Mouse (Mus musculus): ENCODE results near the gene Gpr61. TPM values are rescaled to one million over a fixed set of nuclear protein-coding genes. Genes with fewer than 3 reads are reported as not detected.

Gene Gpr61
- polyA plus RNA-seq, 1 experiment from 2014 or later, result 0.18 TPM

- peak; percentile 51 for ATAC-seq (ENCODE audit: low FRiP score, low TSS enrichment)
- H3K9ac ChIP-seq (ENCODE audit: low read depth, low read length), result no peak overlapping the region; the same call in 1 of the 2 replicates
Measured at GRCm38 (mm10) chr3:108165532-108166315, 11.0 kb upstream of the Gpr61 start.

GRCm38 (mm10) chr3:108164807-108165206 is 10.1 kb upstream of the Gpr61 start:
- H3K4me3 ChIP-seq (ENCODE audit: low read length), result peak overlapping the region; percentile 9; the same call in 1 of the 2 replicates
- peak; percentile 41 for ATAC-seq (ENCODE audit: low FRiP score, low TSS enrichment)

More at GRCm38 (mm10) chr3:108165532-108166315, 11.0 kb upstream of the Gpr61 start:
- Histone ChIP-seq H3K36me3 (ENCODE audit: control insufficient read depth, insufficient read depth, low read length) (no peaks in the 10 kb centered on the region), H3K4me2 (replicated peaks; ENCODE audit: low read depth, low read length) (peak overlapping the region; percentile 31; the same call in 1 of the 2 replicates), H3K27ac (ENCODE audit: low read depth, low read length) (peak overlapping the region; percentile 86), H3K9me3 (ENCODE audit: control insufficient read depth, low read length) (no peaks in the 10 kb centered on the region), H3K4me1 (ENCODE audit: control insufficient read depth, insufficient read depth, low read length) (peaks cover 30% of the 10 kb centered on the region), H3K27me3 (ENCODE audit: control insufficient read depth, insufficient read depth, low read length) (no peaks in the 10 kb centered on the region), H3K4me3 (ENCODE audit: low read length) (no peak overlapping the region)
- WGBS, result 17% methylated on average over 10 of the region's 10 CpGs

GRCm38 (mm10) chr3:108164091-108164490 is 9.4 kb upstream of the Gpr61 start:
- ATAC-seq (ENCODE audit: low FRiP score, low TSS enrichment), result no peak
- Histone ChIP-seq H3K27ac (ENCODE audit: low read depth, low read length) (no peak overlapping the region), H3K4me2 (replicated peaks; ENCODE audit: low read depth, low read length) (no peak overlapping the region), H3K9me3 (ENCODE audit: control insufficient read depth, low read length) (no peaks in the 10 kb centered on the region), H3K27me3 (ENCODE audit: control insufficient read depth, insufficient read depth, low read length) (no peaks in the 10 kb centered on the region), H3K4me3 (ENCODE audit: low read length) (no peak overlapping the region), H3K9ac (ENCODE audit: low read depth, low read length) (no peak overlapping the region), H3K36me3 (ENCODE audit: control insufficient read depth, insufficient read depth, low read length) (no peaks in the 10 kb centered on the region), H3K4me1 (ENCODE audit: control insufficient read depth, insufficient read depth, low read length) (peaks cover 30% of the 10 kb centered on the region)
- WGBS, result 74% methylated on average over 5 of the region's 5 CpGs

More at GRCm38 (mm10) chr3:108164807-108165206, 10.1 kb upstream of the Gpr61 start:
- Histone ChIP-seq H3K36me3 (ENCODE audit: control insufficient read depth, insufficient read depth, low read length) (no peaks in the 10 kb centered on the region), H3K27ac (ENCODE audit: low read depth, low read length) (peak overlapping the region; percentile 38; the same call in 1 of the 2 replicates), H3K9ac (ENCODE audit: low read depth, low read length) (no peak overlapping the region), H3K4me2 (replicated peaks; ENCODE audit: low read depth, low read length) (peak overlapping the region; percentile 31; the same call in 1 of the 2 replicates), H3K4me1 (ENCODE audit: control insufficient read depth, insufficient read depth, low read length) (peaks cover 30% of the 10 kb centered on the region), H3K27me3 (ENCODE audit: control insufficient read depth, insufficient read depth, low read length) (no peaks in the 10 kb centered on the region), H3K9me3 (ENCODE audit: control insufficient read depth, low read length) (no peaks in the 10 kb centered on the region)
- 12% methylated on average over 9 of the region's 9 CpGs for WGBS

DNA sequence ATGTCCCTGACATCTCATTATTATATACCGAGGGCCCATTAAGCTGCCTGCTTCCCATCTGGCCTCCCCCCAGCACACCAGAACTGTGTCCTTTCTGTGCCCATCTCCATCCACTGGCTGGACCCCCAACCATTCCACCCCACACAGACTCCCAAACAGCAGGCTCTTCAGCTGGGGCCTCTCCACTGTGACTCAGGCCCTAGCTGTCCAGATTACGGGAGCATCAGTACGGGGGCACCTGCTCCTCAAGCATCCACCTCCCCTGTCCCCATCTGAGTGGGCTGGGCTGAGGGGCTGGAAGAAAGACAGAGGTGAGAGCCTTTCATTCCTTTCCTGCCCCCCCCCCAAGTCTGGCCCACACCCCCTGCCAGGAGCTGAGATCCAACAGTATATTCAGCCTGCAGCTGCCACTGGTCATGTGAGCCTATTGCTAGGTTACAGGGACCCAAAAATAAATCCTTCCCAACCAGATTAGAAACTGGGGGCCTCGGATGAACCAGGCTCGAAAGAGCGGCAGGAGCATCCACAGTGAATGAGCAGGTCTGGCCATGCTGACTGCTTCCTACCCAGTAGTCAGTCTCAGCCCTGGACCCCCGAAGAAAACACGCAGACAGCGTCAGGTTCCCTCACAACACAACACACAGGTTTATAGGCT is 3.8 kb upstream of the Gpr61 start:
- 69% methylated on average over 9 of the region's 9 CpGs for WGBS
- Histone ChIP-seq H3K4me3 (ENCODE audit: low read length) (no peak overlapping the region), H3K27me3 (ENCODE audit: control insufficient read depth, insufficient read depth, low read length) (no peaks in the 10 kb centered on the region), H3K27ac (ENCODE audit: low read depth, low read length) (no peak overlapping the region), H3K36me3 (ENCODE audit: control insufficient read depth, insufficient read depth, low read length) (no peaks in the 10 kb centered on the region), H3K4me2 (replicated peaks; ENCODE audit: low read depth, low read length) (no peak overlapping the region), H3K4me1 (ENCODE audit: control insufficient read depth, insufficient read depth, low read length) (no peaks in the 10 kb centered on the region), H3K9me3 (ENCODE audit: control insufficient read depth, low read length) (no peaks in the 10 kb centered on the region), H3K9ac (ENCODE audit: low read depth, low read length) (no peak overlapping the region)
- no peak for ATAC-seq (ENCODE audit: low FRiP score, low TSS enrichment)

DNA sequence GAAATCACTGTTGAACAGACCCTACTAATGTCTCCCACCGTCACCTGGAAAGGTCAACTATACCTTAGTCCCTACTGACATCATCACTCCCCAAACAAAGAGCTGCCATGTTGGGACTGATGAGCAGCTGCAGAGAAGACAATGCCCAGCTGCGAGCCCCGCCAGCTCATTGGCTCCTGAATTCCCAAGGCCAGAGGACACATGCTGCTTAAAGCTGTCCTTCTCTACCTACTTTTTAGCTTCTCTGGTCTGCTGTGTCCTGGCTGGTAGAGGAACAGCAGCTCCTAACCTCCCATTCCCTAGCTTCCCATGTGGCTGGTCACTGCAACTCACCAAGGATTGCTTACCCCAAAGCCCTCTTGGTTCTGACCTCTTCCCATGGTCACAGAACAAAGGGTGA is 2.4 kb downstream of the Gpr61 start:
- H3K4me3 ChIP-seq (ENCODE audit: low read length), result no peak overlapping the region
- H3K27me3 ChIP-seq (ENCODE audit: control insufficient read depth, insufficient read depth, low read length), result no peaks in the 10 kb centered on the region
- no peak overlapping the region for H3K9ac ChIP-seq (ENCODE audit: low read depth, low read length)
- H3K36me3 ChIP-seq (ENCODE audit: control insufficient read depth, insufficient read depth, low read length), result no peaks in the 10 kb centered on the region
- no peaks in the 10 kb centered on the region for H3K9me3 ChIP-seq (ENCODE audit: control insufficient read depth, low read length)
- H3K27ac ChIP-seq (ENCODE audit: low read depth, low read length), result no peak overlapping the region
- ATAC-seq (ENCODE audit: low FRiP score, low TSS enrichment), result no peak
- no peak overlapping the region for H3K4me2 ChIP-seq (replicated peaks; ENCODE audit: low read depth, low read length)
- H3K4me1 ChIP-seq (ENCODE audit: control insufficient read depth, insufficient read depth, low read length), result no peaks in the 10 kb centered on the region
- 87% methylated on average over 3 of the region's 3 CpGs for WGBS

DNA sequence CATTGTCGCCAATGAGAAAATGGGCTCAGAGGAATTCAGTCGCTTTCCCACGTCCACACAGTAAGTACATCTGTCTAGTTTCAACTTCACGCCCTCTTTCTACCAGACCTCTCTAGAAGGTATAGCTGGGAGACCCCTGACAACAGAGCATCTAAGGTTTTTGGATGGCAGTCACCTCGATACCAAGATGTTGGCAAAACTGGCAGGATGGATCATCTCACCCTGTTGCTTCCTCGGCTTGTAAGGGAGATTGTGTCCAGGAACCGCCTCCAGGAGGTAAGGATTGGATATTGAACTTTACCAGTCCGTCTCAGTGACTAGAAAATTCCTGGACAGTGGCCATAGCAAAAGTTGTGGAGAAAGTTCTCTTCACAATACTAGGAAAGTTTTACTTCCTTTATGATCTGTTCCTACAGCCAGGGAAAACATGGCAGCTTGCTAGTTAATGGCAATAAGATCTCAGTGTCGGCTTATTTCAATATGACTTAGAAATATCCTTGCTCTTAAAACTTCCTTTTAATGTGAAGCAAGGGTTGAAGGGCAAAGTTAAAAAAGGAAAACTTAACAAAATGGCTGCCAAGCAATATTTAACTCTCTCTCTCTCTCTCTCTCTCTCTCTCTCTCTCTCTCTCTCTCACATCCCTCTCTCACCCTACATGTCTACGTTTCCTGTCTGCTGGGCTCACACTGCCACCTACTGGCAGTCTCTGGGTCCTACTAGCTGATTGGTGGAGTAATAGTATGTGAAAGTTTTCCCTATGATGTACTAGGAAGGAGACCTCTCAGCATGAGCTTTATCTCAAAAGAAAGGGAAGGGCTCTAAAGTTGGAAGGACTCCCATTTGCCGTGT is 7.1 kb downstream of the Gpr61 start:
- 70% methylated on average over 11 of the region's 11 CpGs for WGBS
- Histone ChIP-seq H3K27ac (ENCODE audit: low read depth, low read length) (no peak overlapping the region; the same call in 1 of the 2 replicates), H3K4me1 (ENCODE audit: control insufficient read depth, insufficient read depth, low read length) (peaks cover 12% of the 10 kb centered on the region), H3K4me3 (ENCODE audit: low read length) (no peak overlapping the region), H3K9me3 (ENCODE audit: control insufficient read depth, low read length) (no peaks in the 10 kb centered on the region), H3K27me3 (ENCODE audit: control insufficient read depth, insufficient read depth, low read length) (no peaks in the 10 kb centered on the region), H3K4me2 (replicated peaks; ENCODE audit: low read depth, low read length) (no peak overlapping the region), H3K36me3 (ENCODE audit: control insufficient read depth, insufficient read depth, low read length) (peaks cover 4% of the 10 kb centered on the region; the same call in 1 of the 2 replicates), H3K9ac (ENCODE audit: low read depth, low read length) (no peak overlapping the region)
- ATAC-seq (ENCODE audit: low FRiP score, low TSS enrichment), result peak; percentile 59; the same call in 1 of the 2 replicates

DNA sequence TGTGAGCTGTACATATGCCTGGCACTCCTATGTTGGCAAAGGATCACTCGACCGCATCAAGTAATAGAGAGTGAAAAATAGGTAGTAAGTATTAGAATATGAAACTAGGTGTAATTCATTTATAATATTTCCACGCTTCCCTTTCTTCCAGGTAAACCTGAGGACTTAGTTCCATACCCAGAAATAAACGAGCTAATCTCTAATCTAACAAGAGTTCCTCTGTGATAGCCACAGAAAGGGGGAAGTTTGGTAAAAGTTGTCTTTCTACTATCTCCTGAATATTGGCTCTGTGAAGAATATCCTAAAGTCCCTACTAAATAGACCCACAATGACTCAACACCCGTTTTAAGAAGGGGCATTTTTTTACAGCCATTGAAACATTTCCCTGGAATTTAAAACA is 8.0 kb downstream of the Gpr61 start:
- H3K27ac ChIP-seq (ENCODE audit: low read depth, low read length), result peak overlapping the region; percentile 93; the same call in 1 of the 2 replicates
- H3K4me3 ChIP-seq (ENCODE audit: low read length), result peak overlapping the region; percentile 83

DNA sequence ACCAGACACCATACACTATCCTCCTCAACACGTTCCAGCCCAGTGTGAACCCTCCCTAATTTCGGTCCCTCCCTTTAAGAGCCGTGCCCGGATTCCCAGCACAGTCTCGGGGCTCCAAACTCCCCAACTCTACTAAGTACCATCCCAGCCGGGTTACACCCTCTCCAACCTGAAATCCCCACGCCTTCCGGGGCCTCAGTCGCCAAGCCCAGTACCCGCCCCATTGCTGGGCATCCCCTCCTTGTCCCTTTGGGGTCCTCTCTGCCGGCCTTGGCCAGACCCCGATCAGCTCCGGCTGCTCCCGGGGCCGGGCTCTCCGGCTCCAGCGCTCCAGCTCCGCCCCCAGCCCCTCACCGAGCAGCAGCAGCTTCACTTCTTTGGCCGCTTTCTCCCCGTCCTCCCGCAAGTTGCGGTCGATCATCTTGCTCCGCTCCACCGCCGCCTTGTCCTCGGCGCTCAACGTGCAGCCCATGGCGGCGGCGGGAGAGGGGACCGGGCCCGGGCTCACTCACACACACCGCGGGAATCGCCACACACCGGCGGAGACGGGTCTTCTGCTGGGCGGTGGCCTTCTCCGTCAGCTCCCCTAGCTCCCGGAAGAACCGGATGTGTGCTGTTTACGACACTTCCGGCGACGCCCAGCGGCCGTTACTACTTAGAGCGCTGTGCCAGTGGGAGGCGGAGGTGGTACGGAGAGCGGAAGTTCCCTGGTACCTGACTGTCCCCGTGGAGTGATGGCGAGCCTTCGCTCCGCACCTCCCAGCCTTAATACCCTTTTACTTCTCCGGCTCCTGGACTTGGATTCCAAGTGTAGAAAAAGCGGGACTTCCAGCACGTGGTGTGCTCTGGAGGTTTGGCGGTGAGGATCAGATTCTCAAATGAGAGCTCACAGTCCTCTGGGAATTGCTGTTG is 8.9 kb downstream of the Gpr61 start, which contains the start of gene Gnai3:
Gnai3 (minus strand) TSS at position 613 of the 912 bp plus-strand sequence.
- H3K9ac ChIP-seq (ENCODE audit: low read depth, low read length), result peak within 1 kb of the TSS; percentile 95
- no peaks in the 10 kb centered on the region for H3K9me3 ChIP-seq (ENCODE audit: control insufficient read depth, low read length)
- peaks cover 4% of the 10 kb centered on the region; the same call in 1 of the 2 replicates for H3K36me3 ChIP-seq (ENCODE audit: control insufficient read depth, insufficient read depth, low read length)
- H3K27ac ChIP-seq (ENCODE audit: low read depth, low read length), result peak within 1 kb of the TSS; percentile 93
- WGBS, result under 1% methylated on average over 63 of the region's 63 CpGs
- H3K27me3 ChIP-seq (ENCODE audit: control insufficient read depth, insufficient read depth, low read length), result no peaks in the 10 kb centered on the region
- peaks cover 12% of the 10 kb centered on the region for H3K4me1 ChIP-seq (ENCODE audit: control insufficient read depth, insufficient read depth, low read length)
- peak within 1 kb of the TSS; percentile 71 for H3K4me2 ChIP-seq (replicated peaks; ENCODE audit: low read depth, low read length)
- ATAC-seq (ENCODE audit: low FRiP score, low TSS enrichment), result peak; percentile 94
- H3K4me3 ChIP-seq (ENCODE audit: low read length), result peak within 1 kb of the TSS; percentile 83

More for the DNA sequence above, 8.0 kb downstream of the Gpr61 start:
- Histone ChIP-seq H3K9me3 (ENCODE audit: control insufficient read depth, low read length) (no peaks in the 10 kb centered on the region), H3K4me1 (ENCODE audit: control insufficient read depth, insufficient read depth, low read length) (peaks cover 12% of the 10 kb centered on the region), H3K27me3 (ENCODE audit: control insufficient read depth, insufficient read depth, low read length) (no peaks in the 10 kb centered on the region), H3K36me3 (ENCODE audit: control insufficient read depth, insufficient read depth, low read length) (peaks cover 4% of the 10 kb centered on the region; the same call in 1 of the 2 replicates), H3K9ac (ENCODE audit: low read depth, low read length) (peak overlapping the region; percentile 95; the same call in 1 of the 2 replicates), H3K4me2 (replicated peaks; ENCODE audit: low read depth, low read length) (peak overlapping the region; percentile 71)
- WGBS, result 60% methylated on average over 5 of the region's 5 CpGs
- no peak for ATAC-seq (ENCODE audit: low FRiP score, low TSS enrichment)
